Mouse (Mus musculus) adrenal gland, postnatal 25 days (tissue): ENCODE measurements around the gene Prox2. TPM values are rescaled to one million over a fixed set of nuclear protein-coding genes. Genes with fewer than 3 reads are reported as not detected.

Source experiments
- DNase-seq: peaks from one replicate; pipeline ENCODE4 v3.0.0; 2021; ENCODE audit warnings: mixed read lengths
- total RNA-seq: library from RNA; stranded (reverse); gene quantifications from 2 replicates; pipeline ENCODE4 v1.2.3, GENCODE M21; 2021

The Prox2 gene
- total RNA-seq, 1 experiment from 2014 or later: 6.2 TPM

DNA sequence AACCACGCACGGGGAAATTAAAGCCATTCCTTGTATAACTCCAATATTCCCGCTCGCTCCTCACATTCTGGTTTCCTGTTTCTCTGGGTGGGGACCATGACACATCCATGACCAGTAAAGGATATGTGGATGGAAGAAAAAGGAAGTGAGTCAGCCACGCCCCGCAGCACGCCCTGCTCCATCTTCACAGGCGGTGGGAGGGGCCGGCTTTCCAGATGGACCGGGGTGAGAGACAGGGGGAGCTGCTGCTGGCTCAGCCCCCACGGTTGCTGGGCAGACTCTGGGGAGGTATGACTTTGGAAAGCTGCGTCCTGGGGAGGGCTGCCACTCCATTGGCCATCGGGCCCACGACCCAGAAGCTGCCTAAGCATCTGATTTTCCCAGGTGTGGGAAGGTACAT, 16.5 kb downstream of the Prox2 start:
- DNase-seq: peak; percentile 20

DNA sequence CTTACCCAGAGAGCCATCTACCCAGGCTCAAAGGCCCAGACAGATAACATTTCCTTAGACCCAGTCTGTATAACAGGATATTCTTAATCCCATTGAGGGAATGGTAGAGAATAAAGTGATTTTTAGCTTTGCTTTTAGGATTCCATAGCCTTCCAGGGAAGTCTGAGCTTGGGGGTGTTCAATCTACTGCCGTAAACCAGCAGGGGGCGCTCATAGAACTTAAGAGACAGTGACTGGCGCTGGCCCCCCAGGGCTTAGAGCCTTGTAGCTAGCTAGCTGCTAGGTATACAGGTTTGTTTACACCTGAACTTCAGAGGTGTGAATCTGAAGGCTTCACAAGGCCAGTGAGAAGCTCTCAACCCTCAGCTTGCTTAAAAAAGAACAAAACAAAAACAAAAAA, 18.3 kb downstream of the Prox2 start:
- DNase-seq: peak; percentile 76

DNA sequence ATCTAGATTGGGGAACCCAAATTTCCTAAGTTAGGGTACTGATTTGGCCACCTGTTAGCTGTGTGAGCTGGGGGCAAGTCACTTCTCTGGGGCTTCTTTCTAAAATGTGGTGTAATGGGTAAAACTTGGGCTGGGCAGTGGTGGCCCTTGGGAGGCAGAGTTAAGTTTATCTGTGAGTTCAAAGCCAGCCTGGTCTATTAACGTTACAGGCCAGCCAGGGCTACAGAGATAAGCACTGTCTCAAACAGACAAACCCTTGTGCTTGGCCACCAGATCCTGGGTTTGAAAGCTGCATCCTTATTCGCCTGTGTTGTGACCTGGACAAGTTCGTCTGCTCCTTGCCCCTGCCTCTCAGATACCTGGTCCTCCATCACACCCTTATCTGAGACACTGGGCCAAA, 19.4 kb downstream of the Prox2 start:
- DNase-seq: no peak

DNA sequence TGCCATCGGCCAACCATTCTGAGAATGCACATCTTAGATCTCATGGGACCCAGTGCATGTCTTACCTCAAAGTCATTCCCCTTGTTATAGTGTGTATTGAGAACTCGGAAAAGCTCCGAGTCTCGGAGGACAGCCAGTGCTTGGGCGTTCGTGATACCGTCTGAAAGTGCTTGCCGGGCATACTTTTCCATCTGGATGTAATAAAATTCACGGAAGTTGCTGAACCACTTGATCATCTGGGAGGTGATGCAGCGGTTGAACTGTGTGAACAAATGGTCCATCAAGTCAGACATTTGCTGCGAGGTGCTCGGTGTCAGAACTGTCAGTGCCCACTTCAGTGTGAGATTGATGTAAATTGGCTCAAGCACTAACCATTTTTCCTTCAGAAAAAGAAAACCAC, 22.7 kb downstream of the Prox2 start:
- no peak for DNase-seq

DNA sequence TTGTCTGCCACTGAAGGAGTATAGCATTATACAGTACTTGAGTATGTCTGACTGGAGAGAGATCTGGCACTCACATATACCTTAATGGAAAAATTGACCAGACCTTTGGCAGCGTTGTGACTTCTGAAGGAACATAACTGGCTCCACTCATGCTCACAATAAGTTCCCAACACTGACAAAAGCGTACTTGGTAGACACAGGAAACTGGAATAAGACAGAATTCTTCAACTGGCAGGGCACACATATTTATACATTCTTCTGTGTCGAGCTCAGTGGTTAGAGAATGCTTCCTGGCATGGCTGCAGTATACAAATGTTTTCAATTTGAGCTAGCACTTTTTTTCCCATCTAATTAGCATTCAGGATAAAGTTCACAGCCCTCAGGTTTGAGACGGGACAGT, 25.6 kb downstream of the Prox2 start:
- DNase-seq: no peak

DNA sequence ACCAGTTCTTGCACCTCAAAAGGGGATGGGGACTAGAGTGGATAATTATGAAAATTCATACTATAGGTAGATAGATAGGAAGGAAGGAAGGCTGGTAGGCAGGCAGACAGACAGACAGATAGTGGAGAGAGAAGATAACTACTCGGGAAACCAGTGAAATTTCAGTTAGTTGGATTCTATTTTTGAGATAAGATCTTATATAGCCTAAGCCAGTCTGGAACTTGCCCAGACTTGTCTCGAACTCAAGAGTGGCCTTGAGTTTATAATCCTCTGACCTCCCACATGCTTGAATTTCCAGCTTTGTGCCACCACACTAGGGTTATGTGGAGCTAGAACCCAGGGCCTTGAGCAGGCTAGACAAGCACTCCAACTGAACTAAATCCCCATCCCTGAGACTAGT, 26.3 kb downstream of the Prox2 start:
- DNase-seq: no peak

DNA sequence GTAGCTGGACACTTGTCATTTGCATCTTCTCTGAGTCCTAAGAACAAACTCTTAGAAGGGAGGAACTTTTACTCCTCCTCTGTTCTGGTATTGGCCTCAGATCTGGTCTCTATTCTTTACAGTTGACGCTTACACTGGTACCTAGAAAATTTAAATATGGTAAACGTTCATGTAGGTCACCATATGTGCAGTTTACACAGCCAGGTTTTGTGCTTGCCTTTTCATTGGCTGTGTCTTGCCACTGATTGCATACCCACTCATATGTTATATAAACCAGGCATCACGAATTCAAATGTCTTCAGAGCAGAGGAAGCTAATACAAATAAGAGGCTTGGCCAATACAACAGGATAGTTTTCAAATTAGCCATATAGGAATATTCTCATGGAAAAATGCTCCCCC, 33.5 kb downstream of the Prox2 start:
- DNase-seq: no peak

GRCm38 (mm10) chr12:85071043-85071442, 39.5 kb downstream of the Prox2 start:
- no peak for DNase-seq

GRCm38 (mm10) chr12:85051218-85051617, 59.3 kb downstream of the Prox2 start:
- DNase-seq: no peak

Other genes starting within 250 kb of the Prox2 start
- gene Ltbp2, start 234.2 kb downstream of the Prox2 start, total RNA-seq: 3.9 and 4.8 TPM in 2 replicates
- gene Fcf1, start 139.9 kb downstream of the Prox2 start, total RNA-seq: 94.7 and 95.8 TPM in 2 replicates
- gene Arel1, start 139.9 kb downstream of the Prox2 start, total RNA-seq: 30.9 and 37.3 TPM in 2 replicates
- gene Ylpm1, start 114.4 kb downstream of the Prox2 start, total RNA-seq: 63.0 and 66.6 TPM in 2 replicates
- 288 and 302 TPM in 2 replicates for gene Dlst, start 74 bp upstream of the Prox2 start, total RNA-seq
- gene Rps6kl1, start 40.5 kb upstream of the Prox2 start, total RNA-seq: 1.0 and 1.1 TPM in 2 replicates
- 1.4 and 1.8 TPM in 2 replicates for gene Pgf, start 67.0 kb upstream of the Prox2 start, total RNA-seq
- 68.0 and 83.9 TPM in 2 replicates for gene Eif2b2, start 108.7 kb upstream of the Prox2 start, total RNA-seq
- gene Mlh3, start 159.8 kb upstream of the Prox2 start, total RNA-seq: 9.9 and 14.3 TPM in 2 replicates
- 30.2 and 42.2 TPM in 2 replicates for gene Acyp1, start 177.7 kb upstream of the Prox2 start, total RNA-seq
- 1.8 and 1.9 TPM in 2 replicates for gene Zc2hc1c, start 177.8 kb upstream of the Prox2 start, total RNA-seq
- 75.7 and 94.0 TPM in 2 replicates for gene Nek9, start 228.6 kb upstream of the Prox2 start, total RNA-seq